Mouse (Mus musculus): ENCODE measurements at regions not wholly inside any gene's neighbourhood (a gene's known extent, or its start where the extent isn't known, plus 50 kb on each side); places are given as distances from the start of the nearest gene placed in this dataset.

GRCm38 (mm10) chr2:75146256-75146655 is 320.7 kb downstream of the Mtx2 start:
- DNase-seq: no peak

- no peak for DNase-seq
These were observed 321.8 kb downstream of the Mtx2 start for GRCm38 (mm10) chr2:75147399-75147798.

DNA sequence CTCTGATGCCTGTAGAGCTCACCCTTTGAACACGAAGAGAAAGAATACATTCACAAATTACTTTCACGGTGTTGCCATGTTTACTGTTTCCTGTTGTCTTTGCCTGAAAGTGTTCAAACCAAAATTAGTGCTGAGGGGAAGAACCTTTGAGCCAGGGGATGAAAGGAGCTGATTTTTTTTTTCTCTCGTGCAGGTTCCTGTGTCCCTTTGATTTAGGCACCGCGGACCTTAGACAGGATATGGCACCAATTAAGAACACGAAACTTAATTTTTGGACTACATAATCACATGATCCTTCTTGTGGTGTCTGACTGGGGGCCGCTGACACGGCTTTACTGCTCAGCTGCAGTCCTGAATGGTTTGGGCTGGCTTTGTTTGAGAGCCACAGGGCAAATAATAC is 322.4 kb downstream of the Mtx2 start:
- no peak for DNase-seq

GRCm38 (mm10) chr2:75149036-75149435 is 323.4 kb downstream of the Mtx2 start:
- no peak for DNase-seq

DNA sequence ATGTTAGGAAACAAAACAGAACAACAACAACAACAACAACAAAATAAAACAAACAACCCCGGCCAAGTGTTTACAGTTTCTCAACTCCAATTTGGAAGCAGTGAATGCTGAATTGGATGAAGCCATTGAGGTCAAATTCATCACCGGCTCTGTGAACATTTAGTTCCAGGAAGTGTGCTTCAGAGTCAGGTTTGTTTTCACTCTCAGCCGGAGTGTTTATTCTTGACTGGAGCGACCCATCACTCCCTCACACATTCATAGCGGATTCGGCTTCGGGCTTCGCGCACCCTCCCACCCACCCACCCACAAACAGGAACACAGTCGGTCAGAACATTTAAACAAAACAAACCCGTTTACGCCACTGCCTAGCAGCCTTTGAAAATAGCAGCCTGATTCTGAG is 324.0 kb downstream of the Mtx2 start:
- DNase-seq: no peak

- no peak for DNase-seq
These were observed 325.4 kb downstream of the Mtx2 start for GRCm38 (mm10) chr2:75150986-75151385.

DNA sequence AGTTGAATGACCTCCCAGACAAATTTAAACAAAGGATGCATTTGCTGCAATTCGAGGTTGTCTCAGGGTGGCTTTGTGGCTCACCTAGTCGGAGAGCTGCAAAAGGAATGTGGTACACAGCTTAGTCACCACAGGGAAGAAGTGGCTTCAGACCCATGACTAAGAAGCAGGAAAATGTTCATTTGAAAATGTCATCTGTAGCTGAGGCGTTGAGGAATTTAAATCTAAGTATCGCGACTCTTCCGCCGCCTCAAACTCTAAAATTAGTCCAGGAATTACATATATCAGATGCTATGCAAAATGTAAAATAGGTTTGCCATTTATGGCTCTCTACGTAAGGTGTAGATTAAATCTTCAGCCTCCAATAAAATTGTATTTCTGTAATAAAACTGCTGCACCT is 325.9 kb downstream of the Mtx2 start:
- DNase-seq: no peak

DNA sequence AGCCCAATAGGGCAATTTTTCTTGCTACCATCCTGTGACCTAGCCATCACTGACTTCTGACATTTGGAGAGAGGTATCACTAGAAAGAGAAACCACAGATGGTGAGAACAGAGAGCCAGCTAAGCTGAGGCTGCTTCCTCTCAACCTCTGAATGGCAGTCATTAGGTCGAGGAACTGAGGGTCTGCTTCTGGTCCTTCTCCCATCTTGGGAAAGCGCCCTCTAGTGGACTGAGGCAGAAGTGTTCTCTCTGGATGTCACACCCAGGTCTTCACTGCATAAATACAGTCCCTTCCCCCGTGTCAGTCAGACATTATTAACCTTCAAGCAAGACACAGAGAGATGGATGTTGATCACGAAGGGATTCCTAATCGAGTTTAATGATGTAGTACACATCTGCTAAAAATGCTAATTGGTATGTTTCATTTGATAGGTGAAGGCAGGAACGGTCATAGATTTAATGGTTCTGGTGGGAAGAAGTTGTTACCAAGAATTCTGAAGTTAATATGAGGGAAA is 326.9 kb downstream of the Mtx2 start:
- no peak for DNase-seq

DNA sequence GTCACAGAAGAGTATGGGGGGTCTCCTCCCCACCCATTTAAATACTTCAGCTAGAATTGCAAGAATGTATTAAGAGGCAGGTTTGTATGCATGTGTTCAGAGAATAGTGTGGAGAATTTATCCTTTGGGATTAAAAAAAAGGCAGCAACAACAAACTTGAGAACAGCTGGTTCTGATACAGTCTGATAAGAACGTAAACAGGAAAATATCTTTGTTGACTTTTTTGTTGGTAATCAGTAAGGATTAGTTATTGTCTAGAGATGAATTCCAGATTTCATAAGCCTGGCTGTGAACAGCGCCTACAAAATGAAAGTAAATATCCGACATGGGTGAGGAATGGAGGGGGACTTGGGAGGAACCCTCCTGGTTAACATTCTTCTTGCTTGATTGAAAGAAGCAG is 328.8 kb downstream of the Mtx2 start:
- no peak for DNase-seq

GRCm38 (mm10) chr2:75158581-75158980 is 333.0 kb downstream of the Mtx2 start:
- DNase-seq: no peak

GRCm38 (mm10) chr2:75161075-75161474 is 335.5 kb downstream of the Mtx2 start:
- DNase-seq: no peak

- no peak for DNase-seq
These were observed 339.4 kb downstream of the Mtx2 start for GRCm38 (mm10) chr2:75164987-75165386.

DNA sequence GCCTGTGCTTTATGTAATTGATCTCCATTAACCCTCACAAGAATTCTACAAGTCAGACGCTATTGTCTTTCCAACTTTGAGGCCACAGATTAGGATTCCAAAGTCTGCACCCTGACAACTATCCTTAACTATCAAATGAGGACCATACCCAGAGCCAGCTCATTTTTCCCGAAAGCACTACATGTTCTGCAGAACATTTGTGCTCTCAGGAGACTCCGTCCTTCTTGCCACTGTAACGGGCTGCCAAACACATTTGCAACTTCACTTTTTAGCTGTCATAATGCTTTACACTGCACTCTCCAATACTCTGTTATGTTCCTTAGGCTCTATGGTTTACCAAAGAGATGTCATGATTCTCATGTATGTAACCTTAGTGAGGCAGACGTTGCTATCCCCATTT is 350.7 kb downstream of the Mtx2 start:
- DNase-seq: no peak

- no peak for DNase-seq
These were observed 357.7 kb downstream of the Mtx2 start for GRCm38 (mm10) chr2:75183293-75183692.

DNA sequence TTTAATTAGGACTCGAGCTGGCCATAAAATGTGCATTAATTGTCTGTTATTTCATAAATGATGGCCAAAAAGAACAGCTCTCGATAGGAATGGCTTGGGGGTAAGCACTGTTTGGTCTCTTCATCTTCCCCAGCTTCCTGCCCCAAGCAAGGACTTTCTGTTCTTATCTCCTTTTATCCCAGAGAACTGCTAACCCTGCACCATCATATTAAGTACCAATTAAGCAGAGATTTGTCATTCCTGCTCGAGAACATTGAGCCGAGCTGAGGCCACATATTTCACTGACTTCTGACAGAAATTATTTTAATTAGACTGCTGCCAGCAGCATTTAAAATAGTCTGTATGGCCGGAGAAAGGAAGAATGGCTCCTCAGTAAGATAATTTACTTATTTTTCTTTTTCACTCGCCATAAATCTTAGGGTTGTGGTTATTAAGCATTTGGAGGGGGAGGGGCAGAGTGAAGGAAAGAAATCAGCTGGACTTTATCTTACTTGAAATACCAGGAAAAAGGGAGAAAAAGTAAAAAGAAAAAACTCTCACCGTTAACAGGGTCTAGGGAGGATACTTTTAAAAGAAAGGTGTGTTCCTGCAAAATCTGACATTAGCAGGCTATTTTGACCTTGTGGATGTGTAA is 377.1 kb downstream of the Mtx2 start:
- no peak for DNase-seq

DNA sequence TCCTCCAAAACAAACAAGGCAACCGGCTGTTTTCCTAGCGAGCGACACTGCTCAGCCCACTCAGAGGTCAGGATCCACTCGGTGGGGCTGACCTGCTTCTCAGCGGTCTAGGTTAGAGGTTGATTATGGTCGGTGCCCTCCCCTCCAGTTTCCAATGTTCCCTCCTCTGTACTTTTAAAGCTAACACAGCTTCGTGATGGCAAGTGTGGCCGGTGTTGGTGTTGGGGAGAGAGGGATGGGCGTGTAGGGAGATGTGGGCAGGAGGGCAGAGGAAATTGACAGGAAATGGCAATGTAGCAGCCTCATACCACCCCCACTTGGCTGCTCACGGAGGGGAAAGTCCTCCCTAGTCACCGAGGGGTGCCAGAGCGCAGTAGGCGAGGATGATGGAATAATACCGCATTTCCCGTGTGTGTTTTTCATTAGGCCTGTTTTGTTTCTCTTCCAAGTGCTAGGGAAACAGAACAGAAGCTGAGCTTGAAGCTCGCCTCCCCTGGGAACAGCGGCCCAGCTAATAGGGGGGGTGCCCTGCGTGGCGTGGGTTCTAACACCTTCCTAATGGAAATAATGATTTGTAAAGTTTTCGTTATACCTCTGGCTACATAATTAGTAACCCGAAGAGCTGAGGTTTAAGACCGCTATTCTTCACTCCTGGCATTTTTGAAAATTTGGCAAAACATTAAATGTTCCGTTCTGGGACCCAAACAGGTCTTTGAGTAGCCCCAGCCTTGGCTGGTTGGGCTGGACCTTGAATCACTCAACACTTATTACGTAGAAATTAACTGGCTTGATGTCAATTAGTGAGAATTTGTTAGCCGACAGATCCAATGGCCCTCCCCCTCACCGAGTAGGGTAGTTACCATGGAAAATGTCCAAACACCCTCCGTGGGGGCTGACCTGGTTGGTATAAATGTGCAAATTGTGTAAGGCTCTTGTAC is 383.5 kb downstream of the Mtx2 start:
- DNase-seq: no peak

- DNase-seq: no peak
These were observed 384.4 kb downstream of the Mtx2 start for GRCm38 (mm10) chr2:75209790-75210583.

GRCm38 (mm10) chr2:75216931-75217330 is 391.3 kb downstream of the Mtx2 start:
- no peak for DNase-seq

DNA sequence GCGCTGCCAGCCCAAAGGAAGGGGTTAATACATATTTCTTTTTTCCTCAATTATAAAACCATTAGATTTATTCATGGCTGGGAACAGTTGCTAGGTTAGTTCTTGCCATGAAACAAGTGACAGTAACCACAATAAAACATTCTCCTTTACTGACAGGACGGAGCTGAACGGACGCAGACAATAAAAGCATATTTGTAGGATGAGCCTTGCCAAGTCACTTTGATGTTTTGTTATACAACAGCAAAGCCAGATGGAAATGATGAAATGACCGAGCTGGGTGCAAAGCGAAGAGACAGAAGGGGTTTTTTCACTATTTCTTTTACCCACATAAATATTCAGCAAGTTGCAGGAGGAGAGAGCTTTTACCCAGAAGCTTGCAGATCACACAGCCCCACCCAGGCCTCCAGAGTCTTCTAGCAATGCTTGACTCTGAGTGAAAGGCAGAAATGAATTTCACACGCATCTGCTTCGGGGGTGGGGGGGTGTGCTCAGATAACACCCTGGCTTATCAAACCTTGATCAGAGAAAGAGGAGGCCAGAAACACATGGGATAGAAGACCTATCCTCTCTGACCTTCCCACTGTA is 395.3 kb downstream of the Mtx2 start:
- no peak for DNase-seq

DNA sequence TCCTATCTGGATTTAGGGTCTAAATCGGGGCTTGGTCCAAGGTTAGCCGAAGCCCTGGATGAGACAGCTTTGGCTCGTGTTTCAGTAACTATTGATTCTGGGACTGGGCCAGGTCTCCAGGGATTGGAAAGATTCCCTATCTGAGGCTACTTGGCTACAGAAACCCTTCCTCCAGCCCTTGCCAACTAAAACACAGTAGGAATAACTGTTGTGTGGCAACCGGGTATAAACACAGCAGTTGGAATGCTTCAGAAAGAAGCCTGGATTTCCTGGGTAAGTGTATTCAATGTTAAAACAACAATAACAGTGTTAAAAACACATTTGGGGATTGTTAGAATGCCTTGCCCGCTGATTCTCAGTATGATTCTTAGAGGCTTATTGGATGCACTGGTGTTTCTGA is 398.8 kb downstream of the Mtx2 start:
- DNase-seq: peak; percentile 25

DNA sequence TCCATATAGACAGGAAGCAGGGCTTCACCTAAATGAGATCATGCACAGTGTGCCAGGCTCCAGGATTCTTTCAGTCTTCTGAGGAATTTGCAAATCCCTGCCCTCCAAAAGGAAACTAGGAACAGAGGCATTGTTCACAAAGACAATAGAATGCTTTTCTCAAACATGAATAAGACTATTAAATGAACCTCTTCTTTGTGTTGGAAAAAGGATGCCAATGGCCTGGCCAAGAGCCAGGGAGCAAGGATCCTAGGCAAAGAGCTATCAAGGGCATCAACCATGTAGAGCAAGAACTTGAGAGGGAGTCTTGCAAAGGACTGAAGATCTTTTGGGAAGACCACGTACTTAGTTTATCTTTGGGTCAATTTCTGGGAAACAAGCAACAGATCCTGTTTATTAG is 415.4 kb downstream of the Mtx2 start:
- DNase-seq: no peak

DNA sequence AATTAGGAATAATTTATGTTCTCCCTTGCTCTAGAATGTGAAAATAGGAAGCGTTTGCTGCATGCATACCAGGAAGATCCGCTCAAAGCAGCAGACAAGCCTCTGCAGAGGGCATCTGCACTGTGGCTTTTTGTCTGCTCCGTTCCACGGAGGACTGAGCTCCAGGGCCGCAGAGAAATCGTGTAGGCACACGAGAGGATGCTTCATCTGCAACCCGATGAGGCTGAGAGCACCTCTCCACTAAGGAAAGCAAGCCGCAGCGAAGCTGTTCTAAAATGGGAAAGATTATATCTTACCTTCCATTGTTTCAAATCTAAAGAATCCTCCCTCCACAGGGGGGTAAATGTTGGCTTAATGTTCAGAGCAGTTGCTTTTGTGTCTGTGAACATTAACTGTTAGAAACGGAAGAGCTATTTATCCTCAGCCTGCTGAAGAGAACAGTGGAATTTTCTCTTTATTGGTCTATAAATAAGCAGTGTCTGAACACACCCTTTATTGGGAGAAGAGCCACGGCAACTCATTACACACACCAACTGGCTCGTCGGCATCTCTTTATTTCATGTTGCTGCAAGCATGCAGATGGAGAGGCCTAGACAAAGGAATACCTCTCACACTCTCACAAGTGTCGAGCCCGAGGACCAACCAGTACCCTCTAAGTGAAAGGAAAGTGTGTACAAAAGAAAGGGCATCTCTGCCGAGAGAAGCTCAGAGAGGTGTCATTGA is 414.6 kb upstream of the Hnrnpa3 start:
- DNase-seq: peak; percentile 29
